Mouse (Mus musculus) hindbrain, embryonic 16.5 days (tissue): ENCODE measurements around the gene Slc9a1. TPM values are rescaled to one million over a fixed set of nuclear protein-coding genes. Genes with fewer than 3 reads are reported as not detected.

Experiments used
- ATAC-seq: fragments of 200-750 bp; cut with Nextera tagmentation; 2 replicates; pipeline ENCODE4 v1.8.0; 2017; ENCODE audit warnings: moderate TSS enrichment, moderate library complexity
- H3K27ac ChIP-seq: fragments of 300-500 bp; sonication (generic); 2 replicates; pipeline ENCODE4 v1.5.1; 2014; ENCODE audit warnings: low read depth, mild to moderate bottlenecking, control low read depth, low read length, moderate library complexity
- H3K27me3 ChIP-seq: fragments of 300-500 bp; sonication (generic); replicated peaks from 2 replicates; pipeline ENCODE4 v1.6.1; 2014; ENCODE audit warnings: low read length; ENCODE audit not compliant: control insufficient read depth, insufficient read depth
- H3K36me3 ChIP-seq: fragments of 300-500 bp; sonication (generic); 2 replicates; pipeline ENCODE4 v1.6.1; 2014; ENCODE audit warnings: mild to moderate bottlenecking, low read length, moderate library complexity, mixed read lengths; ENCODE audit not compliant: control insufficient read depth, insufficient read depth
- H3K4me1 ChIP-seq: fragments of 300-500 bp; sonication (generic); 2 replicates; pipeline ENCODE4 v1.6.1; 2014; ENCODE audit warnings: low read depth, low read length; ENCODE audit not compliant: control insufficient read depth, insufficient read depth
- H3K4me2 ChIP-seq: fragments of 300-500 bp; sonication (generic); 2 replicates; pipeline ENCODE4 v1.6.1; 2014; ENCODE audit warnings: mild to moderate bottlenecking, low read length, control low read depth, moderate library complexity
- H3K4me3 ChIP-seq: fragments of 300-500 bp; sonication (generic); 2 replicates; pipeline ENCODE4 v1.5.1; 2014; ENCODE audit warnings: mild to moderate bottlenecking, low read length, control low read depth, moderate library complexity
- H3K9ac ChIP-seq: fragments of 300-500 bp; sonication (generic); 2 replicates; pipeline ENCODE4 v1.6.1; 2014; ENCODE audit warnings: low read depth, mild to moderate bottlenecking, control low read depth, low read length, moderate library complexity
- H3K9me3 ChIP-seq: fragments of 300-500 bp; sonication (generic); 2 replicates; pipeline ENCODE4 v1.6.1; 2014; ENCODE audit warnings: mild to moderate bottlenecking, low read length, moderate library complexity; ENCODE audit not compliant: control insufficient read depth
- WGBS: fragments of 180-500 bp; shearing (Covaris S2); extraction: QIAGEN DNeasy Blood & Tissue Kit; methylation state at CpG from one replicate; pipeline ENCODE4 v1.1.7; 2014; 5-methylcytosine and 5-hydroxymethylcytosine counted together
- polyA plus RNA-seq: library from polyadenylated mRNA; unstranded; fragments of >200 nt; fragmentation: Nextera tagmentation; extraction: Ambion mirVana; gene quantifications from 2 replicates; pipeline ENCODE4 v1.2.1, GENCODE M21; 2015

Gene Slc9a1
- polyA plus RNA-seq, 1 experiment from 2014 or later = 9.8 TPM

DNA sequence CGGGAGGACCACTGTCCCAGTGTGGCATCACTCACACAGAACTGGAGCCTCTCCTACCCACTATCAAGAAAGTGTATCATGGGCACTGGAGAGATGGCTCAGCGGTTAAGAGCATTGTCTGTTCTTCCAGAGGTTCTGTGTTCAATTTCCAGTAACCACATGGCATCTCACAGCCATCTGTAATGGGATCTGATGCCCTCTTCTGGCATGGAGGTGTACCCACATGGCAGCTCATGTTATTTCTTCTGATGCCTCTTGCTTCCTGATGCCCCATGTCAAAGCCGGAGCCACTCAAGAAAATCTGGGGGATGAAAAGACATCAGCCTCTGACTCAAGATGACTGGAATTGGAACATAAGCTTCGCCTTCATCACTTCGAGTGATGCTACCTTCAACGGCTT lies 23.8 kb upstream of the Slc9a1 start:
- WGBS = 89% methylated on average over 6 of the region's 6 CpGs
- H3K27me3 ChIP-seq = no peaks in the 10 kb centered on the region
- H3K4me2 ChIP-seq = no peak overlapping the region
- no peak overlapping the region for H3K27ac ChIP-seq
- no peaks in the 10 kb centered on the region for H3K9me3 ChIP-seq
- no peak overlapping the region for H3K4me3 ChIP-seq
- H3K9ac ChIP-seq = no peak overlapping the region
- ATAC-seq = no peak
- H3K36me3 ChIP-seq = no peaks in the 10 kb centered on the region
- no peaks in the 10 kb centered on the region for H3K4me1 ChIP-seq

GRCm38 (mm10) chr4:133346577-133346976 lies 22.9 kb upstream of the Slc9a1 start:
- Histone ChIP-seq H3K27ac (no peak overlapping the region), H3K36me3 (no peaks in the 10 kb centered on the region), H3K4me1 (no peaks in the 10 kb centered on the region), H3K27me3 (no peaks in the 10 kb centered on the region), H3K4me2 (no peak overlapping the region), H3K9ac (no peak overlapping the region), H3K9me3 (no peaks in the 10 kb centered on the region), H3K4me3 (no peak overlapping the region)
- WGBS = 85% methylated on average over 4 of the region's 4 CpGs
- ATAC-seq = no peak

- H3K9me3 ChIP-seq = no peaks in the 10 kb centered on the region
- no peaks in the 10 kb centered on the region for H3K27me3 ChIP-seq
- no peaks in the 10 kb centered on the region for H3K36me3 ChIP-seq
- WGBS = 74% methylated on average over 4 of the region's 4 CpGs
- H3K9ac ChIP-seq = no peak overlapping the region
- no peak overlapping the region for H3K27ac ChIP-seq
- H3K4me3 ChIP-seq = no peak overlapping the region
- ATAC-seq = no peak
- H3K4me1 ChIP-seq = no peaks in the 10 kb centered on the region
- H3K4me2 ChIP-seq = no peak overlapping the region
Measured at GRCm38 (mm10) chr4:133347624-133348023, 21.9 kb upstream of the Slc9a1 start.

DNA sequence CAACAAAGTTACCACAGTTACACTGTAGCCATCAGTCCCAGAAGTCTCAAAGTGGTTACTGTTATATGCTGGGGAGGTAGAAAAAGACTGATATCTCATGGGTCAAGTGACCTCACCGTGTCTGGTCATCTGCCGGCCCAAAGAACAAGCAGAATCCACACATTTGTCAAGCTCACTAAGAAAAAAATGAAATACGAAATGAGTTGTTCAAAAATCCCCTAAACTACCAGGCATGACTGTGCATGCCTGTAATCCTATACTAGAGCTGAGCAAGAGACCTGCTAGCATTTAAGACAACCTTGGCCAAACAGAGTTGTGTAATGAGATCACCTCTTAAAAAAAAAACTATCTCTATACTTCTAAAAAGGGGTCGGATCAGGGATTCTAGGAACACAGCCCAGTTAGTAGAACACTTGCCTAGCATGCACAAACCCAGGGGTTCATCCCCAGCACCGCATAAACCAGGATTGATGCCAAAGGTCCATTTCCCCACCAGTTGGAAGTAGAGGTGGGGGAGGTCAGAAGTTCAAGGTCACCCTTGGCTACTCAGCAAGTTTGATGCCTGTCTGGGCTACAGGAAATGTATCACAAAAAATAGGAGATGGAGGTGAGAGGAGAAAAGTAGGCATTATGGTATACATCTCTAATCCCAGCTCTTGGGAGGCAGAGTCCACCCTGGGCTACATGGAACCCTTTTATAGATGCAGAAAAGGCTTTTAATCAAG lies 21.3 kb upstream of the Slc9a1 start:
- H3K27ac ChIP-seq = no peak overlapping the region
- no peaks in the 10 kb centered on the region for H3K4me1 ChIP-seq
- no peaks in the 10 kb centered on the region for H3K36me3 ChIP-seq
- no peak for ATAC-seq
- WGBS = 88% methylated on average over 5 of the region's 5 CpGs
- H3K4me2 ChIP-seq = no peak overlapping the region
- H3K4me3 ChIP-seq = no peak overlapping the region
- H3K9me3 ChIP-seq = no peaks in the 10 kb centered on the region
- no peaks in the 10 kb centered on the region for H3K27me3 ChIP-seq
- no peak overlapping the region for H3K9ac ChIP-seq

DNA sequence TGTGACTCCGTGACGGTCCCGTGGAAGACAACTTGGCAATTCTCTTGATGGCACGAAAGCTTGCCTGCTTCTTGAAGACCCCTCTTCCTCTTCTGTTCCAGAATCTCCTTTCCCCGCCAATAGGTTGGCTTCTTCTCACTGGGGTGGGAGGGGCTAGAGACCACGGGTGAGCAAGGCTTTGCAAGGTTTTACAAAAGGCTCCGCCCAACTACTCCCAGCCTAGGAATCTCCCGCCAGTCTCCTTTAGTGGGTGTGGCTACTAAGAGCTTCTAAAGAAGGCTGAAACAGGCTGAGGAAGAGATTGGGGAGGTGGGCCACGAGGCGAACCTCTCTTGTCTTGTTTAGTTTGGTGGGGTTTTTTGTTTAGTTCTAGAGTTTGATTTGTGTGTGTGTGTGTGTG lies 16.7 kb upstream of the Slc9a1 start:
- no peak for ATAC-seq
- no peaks in the 10 kb centered on the region for H3K36me3 ChIP-seq
- H3K4me3 ChIP-seq = no peak overlapping the region
- WGBS = 78% methylated on average over 10 of the region's 10 CpGs
- no peak overlapping the region for H3K4me2 ChIP-seq
- no peak overlapping the region for H3K27ac ChIP-seq
- no peaks in the 10 kb centered on the region for H3K4me1 ChIP-seq
- no peaks in the 10 kb centered on the region for H3K9me3 ChIP-seq
- no peaks in the 10 kb centered on the region for H3K27me3 ChIP-seq
- H3K9ac ChIP-seq = no peak overlapping the region

DNA sequence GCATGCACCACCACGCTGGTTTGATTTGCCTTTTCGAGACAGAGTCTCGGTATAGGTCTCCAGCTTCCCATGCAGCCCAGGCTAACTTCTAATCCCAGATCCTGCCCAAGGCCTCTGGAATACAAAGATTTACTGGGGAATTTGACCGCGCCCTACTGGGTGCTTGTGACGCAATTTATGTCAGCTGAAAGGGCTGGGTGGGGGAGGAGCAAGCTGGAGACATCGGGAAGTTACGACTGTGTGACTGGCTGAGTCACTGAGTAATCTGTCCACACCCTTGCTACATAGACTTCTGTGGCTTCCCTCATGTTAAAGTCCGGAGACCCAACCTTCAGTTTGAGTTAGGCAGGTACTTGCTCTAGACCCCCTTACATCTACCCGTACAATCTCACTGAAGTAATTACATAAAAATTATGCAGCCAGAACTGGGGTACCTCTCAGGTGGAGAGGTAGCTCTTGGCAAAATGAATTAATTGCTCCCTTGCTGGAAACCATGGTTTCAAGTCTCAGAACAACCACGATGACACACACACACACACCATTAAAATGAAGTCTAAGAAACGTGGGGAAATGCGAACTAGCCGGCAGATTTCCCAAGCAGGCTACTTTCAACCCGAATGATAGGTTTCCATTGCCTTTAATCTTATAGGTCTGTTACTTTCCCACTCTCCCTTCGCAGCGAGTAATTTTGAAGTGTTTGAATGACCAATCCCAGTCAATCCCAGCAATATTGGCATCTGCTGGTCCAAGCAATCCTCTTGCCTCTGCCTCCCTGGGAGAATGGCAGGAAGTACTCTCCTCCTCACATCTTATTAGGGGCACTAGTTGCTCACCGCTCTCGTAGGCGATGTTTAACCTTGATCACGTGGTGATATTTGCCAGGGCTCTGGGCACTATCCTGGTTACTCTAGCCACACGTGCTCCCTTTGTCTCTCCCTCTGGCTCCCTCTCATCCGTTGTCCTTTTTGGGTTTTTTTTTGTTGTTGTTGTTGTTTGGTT lies 15.8 kb upstream of the Slc9a1 start, which contains the start of gene Wdtc1:
TSS of gene Wdtc1 (minus strand) at position 115 of the 999 bp plus-strand sequence.
- H3K9ac ChIP-seq = no peak within 1 kb of the TSS
- no peak within 1 kb of the TSS for H3K27ac ChIP-seq
- WGBS = 89% methylated on average over 23 of the region's 23 CpGs
- no peaks in the 10 kb centered on the region for H3K4me1 ChIP-seq
- H3K9me3 ChIP-seq = no peaks in the 10 kb centered on the region
- ATAC-seq = no peak; the same call in 1 of the 2 replicates
- H3K36me3 ChIP-seq = no peaks in the 10 kb centered on the region
- no peak within 1 kb of the TSS for H3K4me3 ChIP-seq
- no peak within 1 kb of the TSS for H3K4me2 ChIP-seq
- no peaks in the 10 kb centered on the region for H3K27me3 ChIP-seq

GRCm38 (mm10) chr4:133354641-133355040 lies 14.9 kb upstream of the Slc9a1 start:
- no peaks in the 10 kb centered on the region for H3K9me3 ChIP-seq
- H3K9ac ChIP-seq = no peak overlapping the region
- H3K27ac ChIP-seq = no peak overlapping the region
- H3K4me3 ChIP-seq = no peak overlapping the region
- no peak for ATAC-seq
- no peaks in the 10 kb centered on the region for H3K36me3 ChIP-seq
- no peaks in the 10 kb centered on the region for H3K27me3 ChIP-seq
- no peaks in the 10 kb centered on the region for H3K4me1 ChIP-seq
- 93% methylated on average over 6 of the region's 6 CpGs for WGBS
- H3K4me2 ChIP-seq = no peak overlapping the region

- Histone ChIP-seq H3K9ac (peak overlapping the region; percentile 96), H3K9me3 (no peaks in the 10 kb centered on the region), H3K36me3 (no peaks in the 10 kb centered on the region), H3K4me2 (peak overlapping the region; percentile 58), H3K27me3 (no peaks in the 10 kb centered on the region), H3K27ac (no peak overlapping the region), H3K4me1 (peaks cover 37% of the 10 kb centered on the region), H3K4me3 (peak overlapping the region; percentile 84)
- no peak for ATAC-seq
- 71% methylated on average over 22 of the region's 22 CpGs for WGBS
Measured at GRCm38 (mm10) chr4:133370298-133371274, 1.1 kb downstream of the Slc9a1 start.
